Mouse (Mus musculus): Measurements from ENCODE around the gene Tfeb.

- no peak for TF ChIP-seq CTCF (conservative IDR thresholded peaks at IDR 0.05; ENCODE audit: insufficient read depth, insufficient read length, low read depth, low read length)
- TF ChIP-seq POLR2A (IDR thresholded peaks at IDR 0.05; ENCODE audit: low read depth, low read length): no peak
These were observed 68.4 kb downstream of the Tfeb start for GRCm38 (mm10) chr17:47805047-47805835.

Measured in kidney, adult 2 months (tissue).